Mouse (Mus musculus) left cerebral cortex, adult 2 months (tissue): ENCODE results near the gene Bdkrb1. TPM values are rescaled to one million over a fixed set of nuclear protein-coding genes. Genes with fewer than 3 reads are reported as not detected.

Experiments used
- DNase-seq, 2 experiments: peaks; one replicate each; pipeline ENCODE4 v3.0.0; 2021 to 2022; ENCODE audit warnings: low spot score in 2 of 2, mixed read lengths in 1 of 2; ENCODE audit errors: extremely low spot score in 1 of 2
- H3K27ac ChIP-seq: fragments of 200-600 bp; 2 replicates; pipeline ENCODE4 v1.8.1; 2022
- H3K4me3 ChIP-seq: fragments of 200-600 bp; 2 replicates; pipeline ENCODE4 v1.8.1; 2022
- CTCF ChIP-seq: fragments of 200-600 bp; IDR thresholded peaks from 2 replicates; pipeline ENCODE4 v1.8.1; 2022; ENCODE audit warnings: antibody characterized with exemption, mild to moderate bottlenecking, moderate library complexity
- intact Hi-C: fragments of 180-260 bp; cut with DNase I; formaldehyde crosslinking; loops from one replicate; pipeline ENCODE4 v1.15.1; 2025
- total RNA-seq, 2 experiments: library from RNA; stranded (reverse); gene quantifications; 2 replicates each; pipeline ENCODE4 v1.2.3; 2021

Bdkrb1 gene
- total RNA-seq, 2 experiments from 2014 or later = not detected

- no peak for TF ChIP-seq CTCF
- Histone ChIP-seq H3K27ac (no peak overlapping the region), H3K4me3 (no peak overlapping the region)
- no peak for DNase-seq
- intact Hi-C loops = no loop called here
Observed at GRCm38 (mm10) chr12:105572622-105573021, 30.3 kb upstream of the Bdkrb1 start.

- intact Hi-C loops = no loop called here
- DNase-seq = no peak
- TF ChIP-seq CTCF = no peak
- no peak overlapping the region for H3K4me3 ChIP-seq
- H3K27ac ChIP-seq = no peak overlapping the region
Observed at GRCm38 (mm10) chr12:105574356-105574755, 28.5 kb upstream of the Bdkrb1 start.

DNA sequence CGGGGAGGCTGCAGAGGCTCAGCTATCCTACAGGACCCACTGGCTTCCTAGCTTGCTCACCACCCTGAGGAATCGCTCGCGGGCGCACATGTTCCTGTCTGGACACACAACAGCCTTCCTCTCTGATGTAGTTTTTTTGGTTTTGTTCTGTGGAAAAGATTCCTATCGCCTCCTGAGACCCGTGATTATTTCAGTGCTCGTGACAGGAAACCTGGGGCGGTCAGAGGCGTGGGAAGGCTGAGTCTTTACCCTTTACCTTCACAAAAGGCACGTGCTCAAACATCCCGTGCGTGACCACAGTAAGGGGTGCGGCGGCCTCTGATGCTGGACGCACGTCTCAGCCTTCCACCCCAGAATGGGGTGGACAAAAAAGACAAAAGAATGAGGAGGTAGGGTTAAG lies 22.4 kb upstream of the Bdkrb1 start:
- H3K4me3 ChIP-seq = no peak overlapping the region
- H3K27ac ChIP-seq = no peak overlapping the region
- no peak for TF ChIP-seq CTCF
- intact Hi-C loops = loop anchor here (10.0 kb wide), 1 partner anchor 526 kb away; no protein-coding TSS in a partner anchor
- DNase-seq = no peak

DNA sequence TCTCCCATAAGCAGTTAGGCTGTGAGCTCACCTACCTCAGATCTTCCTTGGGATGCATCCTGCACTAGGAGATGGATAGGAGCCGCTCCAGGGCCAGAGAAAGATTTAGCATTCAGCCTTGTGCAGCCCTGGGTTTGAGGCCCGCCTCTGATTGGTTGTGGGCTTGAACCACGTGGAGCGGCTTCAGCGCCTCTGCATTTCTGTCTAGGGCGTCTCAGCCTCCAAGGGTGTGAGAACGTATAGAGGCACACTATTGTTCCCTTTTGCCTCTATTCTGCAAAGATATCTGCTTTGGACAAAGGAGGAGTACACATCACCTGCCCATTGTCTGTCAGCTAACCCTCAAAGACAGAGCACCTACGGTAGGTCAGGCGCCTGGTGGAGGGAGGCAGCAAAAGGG lies 20.4 kb upstream of the Bdkrb1 start:
- H3K27ac ChIP-seq = no peak overlapping the region
- no peak overlapping the region for H3K4me3 ChIP-seq
- DNase-seq = no peak
- no peak for TF ChIP-seq CTCF
- intact Hi-C loops = loop anchor here (10.0 kb wide), 1 partner anchor 528 kb away; no protein-coding TSS in a partner anchor

GRCm38 (mm10) chr12:105583484-105583883 lies 19.4 kb upstream of the Bdkrb1 start:
- intact Hi-C loops = loop anchor here (10.0 kb wide), 1 partner anchor 529 kb away; no protein-coding TSS in a partner anchor
- Histone ChIP-seq H3K27ac (no peak overlapping the region), H3K4me3 (no peak overlapping the region)
- TF ChIP-seq CTCF = no peak
- DNase-seq = no peak

DNA sequence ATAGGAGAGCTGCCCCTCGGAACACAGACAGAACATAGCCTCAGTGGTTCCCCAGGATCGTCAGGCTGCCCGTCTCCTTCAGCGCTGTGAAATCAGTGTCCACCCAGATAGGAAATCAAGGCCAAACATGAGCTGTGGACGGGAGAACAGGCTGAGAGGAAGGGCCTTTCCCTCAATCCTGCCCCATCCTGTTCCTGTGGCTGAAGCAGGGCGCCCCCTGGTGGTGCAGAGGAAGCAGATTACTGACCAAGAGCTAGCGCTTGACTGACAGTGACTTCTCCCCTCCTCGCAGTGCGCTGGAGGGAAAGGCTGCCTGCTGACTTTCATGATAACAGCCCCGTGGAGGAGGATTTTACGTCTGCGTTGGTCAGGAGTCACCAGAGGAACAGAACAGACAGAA lies 18.0 kb upstream of the Bdkrb1 start:
- Histone ChIP-seq H3K27ac (no peak overlapping the region), H3K4me3 (no peak overlapping the region)
- DNase-seq = peak; percentile 69 to 74
- intact Hi-C loops = loop anchor here (1.0 to 10.0 kb wide), 3 partner anchors 87 to 530 kb away; no protein-coding TSS in a partner anchor
- TF ChIP-seq CTCF = peak; percentile 91

DNA sequence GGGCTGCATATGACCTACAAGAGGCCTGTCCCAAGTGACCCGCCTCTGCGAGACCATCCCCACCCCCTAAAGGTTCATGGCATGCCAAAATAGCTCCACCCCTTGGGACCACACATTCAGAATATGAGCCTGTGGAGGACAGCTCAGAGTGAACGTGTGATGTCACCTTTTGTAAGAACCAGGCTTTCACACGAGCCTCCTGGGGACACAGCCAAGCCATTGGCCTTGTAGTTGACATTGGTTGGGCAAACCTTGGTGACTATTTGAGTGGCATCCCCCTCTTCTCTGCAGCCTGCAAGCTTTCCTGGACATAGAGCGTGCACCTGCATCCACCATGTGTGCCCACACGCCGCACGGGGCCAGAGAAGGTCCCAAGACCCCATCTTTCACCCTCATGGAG lies 15.4 kb upstream of the Bdkrb1 start:
- no peak for TF ChIP-seq CTCF
- no peak overlapping the region for H3K27ac ChIP-seq
- no peak for DNase-seq
- intact Hi-C loops = loop anchor here (5.0 to 10.0 kb wide), 2 partner anchors 155 to 533 kb away; no protein-coding TSS in a partner anchor
- H3K4me3 ChIP-seq = no peak overlapping the region

- intact Hi-C loops = no loop called here
Observed at GRCm38 (mm10) chr12:105590786-105591185, 12.1 kb upstream of the Bdkrb1 start.

DNA sequence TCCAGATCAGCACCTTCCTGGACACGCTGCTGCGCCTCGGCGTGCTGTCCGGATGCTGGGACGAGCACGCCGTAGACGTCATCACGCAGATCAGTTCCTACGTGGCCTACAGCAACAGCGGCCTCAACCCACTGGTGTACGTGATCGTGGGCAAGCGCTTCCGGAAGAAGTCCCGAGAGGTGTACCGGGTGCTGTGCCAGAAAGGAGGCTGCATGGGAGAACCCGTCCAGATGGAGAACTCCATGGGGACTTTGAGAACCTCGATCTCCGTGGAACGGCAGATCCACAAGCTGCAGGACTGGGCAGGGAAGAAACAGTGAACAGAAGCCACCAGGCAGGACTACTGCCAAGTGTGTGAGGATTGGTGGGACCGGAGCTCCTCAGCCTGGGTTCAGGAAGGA lies 10.5 kb upstream of the Bdkrb1 start:
- DNase-seq = no peak
- no peak overlapping the region for H3K27ac ChIP-seq
- intact Hi-C loops = no loop called here
- no peak for TF ChIP-seq CTCF
- no peak overlapping the region for H3K4me3 ChIP-seq

More at GRCm38 (mm10) chr12:105590786-105591185, 12.1 kb upstream of the Bdkrb1 start:
- no peak for TF ChIP-seq CTCF
- Histone ChIP-seq H3K4me3 (no peak overlapping the region), H3K27ac (no peak overlapping the region)
- DNase-seq = no peak

DNA sequence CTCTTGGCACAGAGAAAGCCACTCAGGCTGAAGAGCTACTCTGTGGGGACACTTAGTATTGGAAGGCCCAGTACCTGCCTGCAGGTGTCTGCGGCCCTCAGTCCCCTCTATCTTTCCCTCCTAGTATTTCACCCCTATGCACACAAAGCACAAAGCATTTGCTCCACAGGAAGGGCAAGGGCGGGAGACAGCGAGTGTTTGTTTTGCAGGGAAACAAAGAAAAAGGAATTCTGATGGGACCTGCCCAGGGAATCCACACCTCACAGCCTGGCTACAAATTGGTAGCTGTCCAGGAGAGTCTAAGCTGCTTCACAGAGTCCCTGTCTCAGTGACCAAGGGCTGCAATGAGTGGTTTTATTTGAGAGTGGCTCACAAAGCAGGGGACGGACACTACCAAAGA lies 9.4 kb upstream of the Bdkrb1 start:
- intact Hi-C loops = no loop called here
- Histone ChIP-seq H3K27ac (no peak overlapping the region), H3K4me3 (no peak overlapping the region)
- no peak for TF ChIP-seq CTCF
- no peak for DNase-seq

DNA sequence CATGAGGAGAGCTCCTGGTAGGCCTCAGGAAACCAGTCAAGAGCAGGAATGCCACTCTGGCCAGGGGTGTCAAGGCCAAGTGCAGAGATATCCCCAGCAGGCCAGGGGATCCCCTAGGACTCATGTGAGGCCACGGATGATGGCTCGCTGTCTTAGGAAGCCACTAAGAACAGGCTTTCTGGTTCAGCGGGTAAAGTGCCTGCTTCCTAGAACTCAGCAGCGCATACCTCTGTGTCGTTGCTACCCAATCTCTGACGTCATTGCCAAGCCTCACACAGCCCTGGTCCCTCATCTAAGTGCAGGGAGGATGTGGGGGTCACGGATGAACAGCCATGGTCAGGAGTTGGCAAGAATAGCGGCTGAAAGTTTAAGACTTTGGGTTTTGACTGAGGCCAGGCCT lies 5.8 kb upstream of the Bdkrb1 start:
- TF ChIP-seq CTCF = no peak
- DNase-seq = no peak
- Histone ChIP-seq H3K4me3 (no peak overlapping the region), H3K27ac (no peak overlapping the region)
- intact Hi-C loops = no loop called here

GRCm38 (mm10) chr12:105598503-105598902 lies 4.4 kb upstream of the Bdkrb1 start:
- no peak for DNase-seq
- Histone ChIP-seq H3K4me3 (no peak overlapping the region), H3K27ac (no peak overlapping the region)
- intact Hi-C loops = no loop called here
- no peak for TF ChIP-seq CTCF

DNA sequence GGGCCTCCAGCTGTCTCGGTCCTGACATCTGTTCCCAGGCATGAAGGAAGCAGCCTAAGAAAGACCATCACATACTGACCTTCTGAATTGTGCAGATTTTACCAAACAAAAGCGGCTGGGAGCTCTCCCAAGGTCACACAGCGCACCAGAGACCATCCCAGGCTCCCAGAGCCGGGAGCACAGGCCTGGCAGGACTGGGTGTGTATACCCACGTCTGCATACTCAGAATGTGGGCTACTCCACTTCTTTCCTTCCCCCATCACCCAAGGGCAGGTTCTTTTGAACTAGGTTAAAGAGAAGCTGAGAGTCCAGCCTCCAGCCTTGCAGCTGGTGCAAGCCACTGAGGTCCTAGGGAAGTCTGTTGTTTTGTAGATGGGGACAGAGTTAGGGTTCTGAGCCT lies 3.8 kb upstream of the Bdkrb1 start:
- H3K4me3 ChIP-seq = no peak overlapping the region
- no peak for TF ChIP-seq CTCF
- no peak for DNase-seq
- no peak overlapping the region for H3K27ac ChIP-seq
- intact Hi-C loops = no loop called here
